29 mouse cellular contexts compared by ENCODE assay signal in genomic region chr3:50462223-50462622, GRCm38 (mm10). TPM values are rescaled to one million over a fixed set of nuclear protein-coding genes. Genes with fewer than 3 reads are reported as not detected.
DNase-seq lines count a peak whose midpoint lies in the region; ATAC-seq and TF ChIP-seq lines count a peak whose summit lies in the region.
"Had no signal": no experiment of that assay in that cellular context is flagged by ENCODE, and none has a peak within 500 bp of the region (broad histone marks: within the 10 kb centered on the region; RNA-seq: fewer than 3 reads in every experiment).

No protein-coding gene starts in this region.

- no peaks in the 10 kb centered on the region for H3K27me3 ChIP-seq in thymus, adult 2 months (ENCODE audit: control insufficient read depth, insufficient read depth, low read length)
- H3K27me3 ChIP-seq: embryonic facial prominence, embryonic 15.5 days; forebrain, embryonic 15.5 days; heart, embryonic 12.5 days; hindbrain, embryonic 13.5 days; limb, embryonic 13.5 days; liver, embryonic 13.5 days; midbrain, embryonic 13.5 days; neural tube, embryonic 13.5 days had no signal

- no peaks in the 10 kb centered on the region for H3K4me1 ChIP-seq in thymus, adult 2 months (replicated peaks; ENCODE audit: control insufficient read depth, insufficient read depth, low read length)
- H3K4me1 ChIP-seq: embryonic facial prominence, embryonic 15.5 days; forebrain, embryonic 15.5 days; heart, embryonic 12.5 days; hindbrain, embryonic 13.5 days; limb, embryonic 13.5 days; liver, embryonic 13.5 days; midbrain, embryonic 13.5 days; neural tube, embryonic 13.5 days had no signal

- no peak overlapping the region for H3K4me3 ChIP-seq in thymus, adult 2 months (ENCODE audit: control insufficient read depth, insufficient read depth, low read length)
- H3K4me3 ChIP-seq: embryonic facial prominence, embryonic 15.5 days; forebrain, embryonic 15.5 days; gastrocnemius, adult 2 months; heart, embryonic 12.5 days; hindbrain, embryonic 13.5 days; limb, embryonic 13.5 days; liver, embryonic 13.5 days; midbrain, embryonic 13.5 days; neural tube, embryonic 13.5 days had no signal

- H3K36me3 ChIP-seq in thymus, adult 2 months (ENCODE audit: control insufficient read depth, insufficient read depth, low read length) = no peaks in the 10 kb centered on the region
- H3K36me3 ChIP-seq: embryonic facial prominence, embryonic 15.5 days; forebrain, embryonic 15.5 days; heart, embryonic 12.5 days; hindbrain, embryonic 13.5 days; limb, embryonic 13.5 days; liver, embryonic 13.5 days; midbrain, embryonic 13.5 days; neural tube, embryonic 13.5 days had no signal

- no peak overlapping the region for H3K27ac ChIP-seq in thymus, adult 2 months (ENCODE audit: control insufficient read depth, insufficient read depth, low read length)
- H3K27ac ChIP-seq: embryonic facial prominence, embryonic 15.5 days; forebrain, embryonic 15.5 days; gastrocnemius, adult 2 months; hindbrain, embryonic 13.5 days; limb, embryonic 13.5 days; liver, embryonic 13.5 days; macrophage; midbrain, embryonic 13.5 days; neural tube, embryonic 13.5 days had no signal

- ATAC-seq in frontal cortex, adult (ENCODE audit: low TSS enrichment) = peak; percentile 98
- ATAC-seq: CD4-positive, CD25-positive, alpha-beta regulatory T cell, adult 4 months; intestine, postnatal 0 days had no signal

- no peak for TF ChIP-seq CTCF in thymus, adult 2 months (IDR thresholded peaks at IDR 0.05; ENCODE audit: borderline replicate concordance, control insufficient read depth, extremely low read depth, insufficient read depth, low read length, poor library complexity)

- 93% methylated on average over 2 of the region's 2 CpGs for WGBS in thymus, adult 2 months

- DNase-seq in frontal cortex, postnatal 25 days (ENCODE audit: low spot score in 2 of 2) = no peak
- peak; percentile 27 to 39 for DNase-seq in left cerebral cortex, adult 9 months (ENCODE audit: low spot score in 2 of 2)
- DNase-seq in left cerebral cortex, adult 11 months (ENCODE audit: low spot score) = no peak
- DNase-seq in brain, embryonic 18.5 days (ENCODE audit: low read depth, low spot score) = peak; percentile 62
- peak; percentile 4 for DNase-seq in right cerebral cortex, postnatal 4 days
- DNase-seq in thymus, adult 2 months = no peak
- DNase-seq: adrenal gland, postnatal 14 days; cerebellum, adult 18-20 months; cerebellum, postnatal 10 days; gastrocnemius, adult 2 months; gastrocnemius, postnatal 36 days; heart, adult 18-20 months; heart, postnatal 4 days; kidney, adult 9 months; kidney, postnatal 10 days; liver, embryonic 13.5 days; lung, adult 18-20 months; lung, postnatal 10 days had no signal

- TF ChIP-seq POLR2A in thymus, adult 2 months (IDR thresholded peaks at IDR 0.05; ENCODE audit: control insufficient read depth, extremely low read depth, insufficient read depth, low read length, poor library complexity) = no peak

RNA-seq across cellular contexts. Expression of gene Slc7a11, which starts 18.8 kb away (rescaled TPM):
- 11.3 and 13.4 TPM in 2 replicates for polyA plus RNA-seq in thymus, adult 2 months (2012; rRNA removed)

Comparison
In these comparisons a context has a peak if more than half of its experiments do, and no peak if none do; other contexts are left out.
1. DNase-seq: peak in left cerebral cortex, adult 9 months (2 of 2), brain, embryonic 18.5 days (single experiment) and right cerebral cortex, postnatal 4 days (single experiment); none in frontal cortex, postnatal 25 days (0 of 2), left cerebral cortex, adult 11 months (single experiment) and thymus, adult 2 months (single experiment).